Mouse (Mus musculus) erythroblast, adult 5-6 weeks (primary cell): Measurements from ENCODE around the gene Lrrc55. TPM values are rescaled to one million over a fixed set of nuclear protein-coding genes. Genes with fewer than 3 reads are reported as not detected.
"Not testable (repeated sequence)": the region's sequence is repeated elsewhere in the genome, so short reads cannot be mapped to it uniquely, and the experiment has no call there.

ENCODE experiments used
- ATAC-seq: replicated peaks from 2 replicates; pipeline ENCODE4 v1.8.0; 2016; ENCODE audit warnings: moderate number of reproducible peaks, mild to moderate bottlenecking, moderate TSS enrichment, inconsistent platforms; ENCODE audit not compliant: poor library complexity, low FRiP score, severe bottlenecking
- total RNA-seq, 2 experiments: library from RNA; stranded (forward) in 1 of 2; stranded (reverse) in 1 of 2; fragments of 150-400 nt in 1 of 2; fragments of 200-764, 138-1000 nt in 1 of 2; gene quantifications; 2 replicates each; pipeline versions ENCODE4 v1.2.3 to v1.2.4; 2015 to 2017; ENCODE audit warnings: low replicate concordance in 2 of 2

Lrrc55 gene
- total RNA-seq (2015; ENCODE audit: low replicate concordance) (not detected in 2 replicates), total RNA-seq (2017; ENCODE audit: low replicate concordance) (0.28 TPM in 1 of 2 replicates, not detected in the other)

- ATAC-seq, result no peak
Measured at GRCm38 (mm10) chr2:85196901-85197300, at the start of gene Lrrc55. Lrrc55 (minus strand) TSS chr2:85197197.

DNA sequence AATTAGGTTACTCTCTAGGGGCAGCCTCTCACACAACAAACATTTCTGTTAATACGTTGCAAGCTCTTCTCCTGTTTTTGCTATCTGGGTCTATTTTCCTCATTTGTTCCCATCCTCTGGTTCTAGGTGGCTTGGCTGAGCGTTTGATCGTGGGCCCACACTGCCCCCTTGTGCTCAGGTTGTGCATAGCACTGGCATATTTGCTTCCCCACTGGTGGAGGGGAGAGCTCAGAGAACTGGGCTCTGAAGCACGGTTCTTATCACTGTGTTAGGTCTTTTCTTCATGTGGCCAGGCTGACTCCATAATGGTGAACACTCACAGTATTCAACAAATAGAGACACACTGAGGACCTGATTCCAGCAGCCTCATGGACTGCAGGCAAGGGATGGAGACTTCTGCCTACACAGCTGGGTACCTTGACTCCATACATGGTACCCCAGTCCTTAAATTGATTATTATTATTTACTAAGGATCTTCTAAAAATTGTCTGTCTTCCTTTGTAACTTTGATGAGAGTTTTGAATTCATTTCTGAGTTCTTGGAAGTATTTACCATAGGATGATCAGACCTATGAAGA lies 49.6 kb upstream of the Lrrc55 start:
- ATAC-seq, result peak; percentile 88

- no peak for ATAC-seq
Measured at GRCm38 (mm10) chr2:85245737-85246136, 48.7 kb upstream of the Lrrc55 start.

DNA sequence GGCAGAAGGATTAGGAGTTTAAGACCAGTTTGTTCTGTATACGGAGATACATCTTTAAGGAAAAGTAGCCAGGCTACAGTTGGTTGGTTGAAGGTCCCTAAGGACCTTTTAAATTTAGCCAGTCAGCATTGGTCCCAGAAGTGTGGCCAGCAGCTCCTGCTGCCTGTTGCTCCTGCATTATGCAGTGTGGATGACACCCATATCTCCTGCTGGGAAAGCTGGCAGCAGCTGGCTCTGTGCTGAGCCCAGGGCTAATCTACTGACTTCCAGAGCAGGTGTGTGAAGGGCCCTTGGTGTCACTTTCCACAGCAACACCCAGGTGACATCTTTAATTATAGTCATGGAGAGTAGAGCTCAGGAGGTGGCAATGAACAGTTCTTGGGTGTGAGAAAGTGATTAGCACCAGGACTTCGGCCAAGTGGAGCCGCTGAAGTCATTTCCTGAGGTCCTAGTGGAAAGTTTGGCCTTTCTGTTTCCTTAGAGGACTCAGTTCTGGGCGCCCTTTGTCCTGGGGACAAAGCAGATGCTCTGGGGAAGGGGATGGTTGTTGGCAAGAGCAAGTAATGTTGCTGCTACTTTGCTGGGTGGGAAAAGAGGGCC lies 41.2 kb upstream of the Lrrc55 start:
- no peak for ATAC-seq

- not testable (repeated sequence) for ATAC-seq
Measured at GRCm38 (mm10) chr2:85237231-85237630, 40.2 kb upstream of the Lrrc55 start.

GRCm38 (mm10) chr2:85230771-85231511 lies 33.9 kb upstream of the Lrrc55 start:
- ATAC-seq, result no peak

DNA sequence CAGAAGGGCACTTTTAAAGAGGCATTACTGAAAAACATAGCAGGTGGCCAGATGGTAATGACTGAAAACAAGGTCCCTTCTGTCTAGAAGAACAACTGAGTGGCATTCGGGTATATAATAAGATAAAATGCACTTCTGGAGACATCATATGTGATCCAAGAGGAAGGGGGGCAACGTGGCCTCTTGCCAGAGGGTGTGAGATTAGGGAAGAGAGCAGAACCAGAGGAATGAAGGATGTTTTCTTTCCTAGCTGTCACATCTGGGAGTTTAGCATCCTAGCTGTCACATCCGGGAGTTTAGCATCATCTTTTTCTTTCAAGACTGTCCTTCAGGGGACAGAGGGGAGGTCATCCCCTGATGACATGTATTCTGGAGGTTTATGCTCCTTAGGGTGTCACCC lies 32.6 kb upstream of the Lrrc55 start:
- no peak for ATAC-seq

DNA sequence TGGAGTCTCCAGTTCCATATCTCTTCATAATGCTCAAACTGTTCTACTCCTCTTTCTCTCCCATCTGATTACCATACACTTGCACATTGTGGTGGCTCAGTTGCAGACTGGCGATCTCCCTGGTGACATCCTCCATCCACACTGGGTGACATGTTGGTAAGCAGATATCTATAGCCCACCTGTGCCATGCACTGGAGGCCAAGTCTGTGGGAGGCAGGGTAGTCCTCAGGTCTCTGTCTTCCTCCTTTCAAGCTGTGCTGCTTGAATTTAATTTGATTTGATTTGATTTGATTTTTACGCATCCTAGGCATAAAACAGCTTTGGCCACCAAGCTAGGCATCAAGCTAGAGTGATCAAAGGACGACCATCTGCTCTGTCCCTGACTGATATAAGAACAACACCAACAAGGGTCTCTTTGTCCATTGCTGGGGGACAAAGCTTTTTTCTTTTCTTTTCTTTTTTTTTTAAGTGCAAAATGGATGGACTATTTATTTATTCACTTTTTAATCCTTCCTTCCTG lies 30.9 kb upstream of the Lrrc55 start:
- no peak for ATAC-seq

- no peak for ATAC-seq
Measured at GRCm38 (mm10) chr2:85224221-85225179, 27.5 kb upstream of the Lrrc55 start.

- ATAC-seq, result no peak
Measured at GRCm38 (mm10) chr2:85216606-85217005, 19.6 kb upstream of the Lrrc55 start.

DNA sequence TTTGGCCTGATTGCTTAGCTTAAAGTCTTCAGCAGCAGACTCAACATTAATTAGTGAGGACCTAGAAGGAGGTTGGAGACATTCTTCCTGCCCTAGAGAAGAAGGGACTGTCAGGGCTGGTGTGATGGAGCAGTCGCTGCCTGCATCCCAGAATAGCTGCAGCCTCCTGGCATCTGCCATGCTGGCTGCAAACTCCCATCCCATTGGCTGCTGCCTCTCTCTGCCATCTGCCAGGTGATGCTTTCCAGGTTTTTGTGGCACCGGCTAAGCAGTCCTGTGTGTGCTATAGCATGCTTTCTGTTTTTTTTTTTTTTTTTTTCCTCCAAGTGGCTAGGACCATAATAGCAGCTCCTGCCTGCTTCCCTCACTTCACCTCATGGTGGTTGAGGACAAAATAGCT lies 16.7 kb upstream of the Lrrc55 start:
- ATAC-seq, result no peak

DNA sequence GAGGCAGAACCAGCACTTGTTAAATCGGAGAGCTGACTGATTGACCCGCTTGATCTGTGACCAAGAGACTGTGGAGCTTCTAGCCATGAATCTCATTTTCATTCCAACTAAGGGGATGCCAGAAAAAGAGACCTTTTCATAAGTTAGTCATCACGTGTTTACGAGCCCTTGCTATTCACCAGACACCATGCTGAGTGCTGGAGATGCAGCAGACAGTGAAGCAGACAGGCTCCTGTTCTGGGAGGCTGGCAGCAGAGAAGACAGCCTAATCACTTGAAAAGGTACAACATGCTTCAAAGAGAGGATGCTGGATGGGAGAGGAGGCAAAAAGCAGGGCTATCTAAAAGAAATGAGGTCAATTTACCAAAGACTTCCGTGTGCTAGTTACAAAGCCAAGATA lies 12.3 kb upstream of the Lrrc55 start:
- no peak for ATAC-seq

DNA sequence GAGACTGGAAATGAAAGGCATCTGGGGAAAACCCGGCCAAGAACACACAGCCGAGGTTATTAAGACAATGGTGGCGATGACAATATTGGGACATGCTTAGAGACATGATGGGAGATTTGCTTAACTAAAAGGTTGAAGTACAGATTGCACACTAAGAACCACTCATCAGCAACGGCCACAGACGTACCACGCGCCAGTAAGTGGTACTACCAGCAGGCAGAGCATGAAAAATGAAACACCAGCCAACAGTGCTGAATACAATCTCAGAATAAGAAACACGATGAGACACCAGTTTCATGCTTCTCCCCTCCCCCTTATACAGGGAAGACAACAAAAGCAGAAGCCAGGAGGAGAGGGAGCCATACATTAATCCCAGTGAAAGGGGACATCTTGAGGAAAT lies 8.2 kb upstream of the Lrrc55 start:
- no peak for ATAC-seq

GRCm38 (mm10) chr2:85198011-85198965 lies 1.3 kb upstream of the Lrrc55 start:
- no peak for ATAC-seq

- ATAC-seq, result no peak
Measured at GRCm38 (mm10) chr2:85194566-85194965, 2.4 kb downstream of the Lrrc55 start.

GRCm38 (mm10) chr2:85187582-85188151 lies 9.3 kb downstream of the Lrrc55 start:
- ATAC-seq, result no peak

GRCm38 (mm10) chr2:85178139-85178800 lies 18.7 kb downstream of the Lrrc55 start:
- ATAC-seq, result no peak

DNA sequence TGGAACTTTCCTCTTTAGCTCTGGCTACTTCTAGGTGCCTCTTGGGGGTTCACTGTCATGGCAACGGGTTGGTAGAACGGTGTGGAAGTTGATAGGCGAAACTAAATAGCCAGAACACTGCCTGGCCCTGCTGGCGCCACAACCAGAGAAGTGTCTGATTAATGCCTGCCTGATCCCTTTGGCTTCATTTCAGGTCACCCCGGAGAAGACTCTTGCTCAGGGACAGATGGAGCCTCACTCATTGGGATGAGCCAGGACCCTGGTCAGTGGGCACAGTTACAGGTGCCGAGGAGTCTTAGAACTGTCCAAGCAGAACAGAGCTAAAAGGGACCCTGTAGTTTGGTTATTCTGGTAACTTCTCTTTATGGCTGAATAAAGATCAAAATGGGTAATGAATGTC lies 23.5 kb downstream of the Lrrc55 start:
- ATAC-seq, result no peak
